Mouse (Mus musculus) T-helper 2 cell (primary cell): ENCODE measurements at regions not wholly inside any gene's neighbourhood (a gene's known extent, or its start where the extent isn't known, plus 50 kb on each side); places are given as distances from the start of the nearest gene placed in this dataset.

Experiments
- in situ Hi-C: fragments of 300-600 bp; cut with MboI, MseI; formaldehyde crosslinking; loops from one replicate; pipeline ENCODE4 v1.15.1; 2025; ENCODE audit warnings: high pct_unique_total_duplicates

GRCm38 (mm10) chr17:88336140-88336769 is 104.3 kb upstream of the Foxn2 start:
- in situ Hi-C loops: no loop called here

DNA sequence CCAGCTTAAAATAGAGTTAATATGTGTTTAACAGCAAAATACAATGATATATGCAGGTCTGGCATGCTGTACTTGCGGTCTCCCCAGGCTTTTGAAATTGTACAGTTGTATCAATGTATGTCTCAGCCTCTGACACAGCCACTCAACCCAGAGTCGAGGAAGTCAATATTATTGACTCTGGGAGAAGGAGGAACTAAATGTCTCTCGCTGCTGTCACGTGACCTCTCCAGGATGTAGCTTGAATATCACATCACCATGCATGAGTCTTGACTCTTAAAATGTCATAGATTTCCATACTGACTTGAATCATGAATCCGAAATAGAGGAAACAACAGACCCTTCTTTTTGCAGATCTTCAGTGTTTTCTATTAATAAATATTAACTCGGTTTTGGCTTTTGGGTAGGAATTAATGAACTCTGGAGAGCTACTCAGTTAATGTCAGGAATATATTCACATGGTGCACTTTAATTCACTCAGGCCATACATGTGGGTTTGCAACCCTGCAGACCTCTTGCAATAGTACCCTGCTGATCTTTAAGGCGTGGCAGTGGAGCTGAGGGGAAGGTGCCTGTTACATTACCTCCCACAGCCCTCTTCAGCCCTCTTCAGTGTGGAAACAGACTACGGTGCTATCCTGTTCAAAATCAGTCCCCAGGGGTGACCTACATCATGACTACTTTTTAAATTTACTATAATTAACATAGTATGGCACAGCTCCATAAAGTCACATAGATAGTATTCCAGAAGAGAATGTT is 102.7 kb upstream of the Foxn2 start:
- in situ Hi-C loops: no loop called here

GRCm38 (mm10) chr17:88341141-88341540 is 99.4 kb upstream of the Foxn2 start:
- in situ Hi-C loops: no loop called here

- in situ Hi-C loops: no loop called here
Measured at GRCm38 (mm10) chr17:88341599-88341998, 98.9 kb upstream of the Foxn2 start.

DNA sequence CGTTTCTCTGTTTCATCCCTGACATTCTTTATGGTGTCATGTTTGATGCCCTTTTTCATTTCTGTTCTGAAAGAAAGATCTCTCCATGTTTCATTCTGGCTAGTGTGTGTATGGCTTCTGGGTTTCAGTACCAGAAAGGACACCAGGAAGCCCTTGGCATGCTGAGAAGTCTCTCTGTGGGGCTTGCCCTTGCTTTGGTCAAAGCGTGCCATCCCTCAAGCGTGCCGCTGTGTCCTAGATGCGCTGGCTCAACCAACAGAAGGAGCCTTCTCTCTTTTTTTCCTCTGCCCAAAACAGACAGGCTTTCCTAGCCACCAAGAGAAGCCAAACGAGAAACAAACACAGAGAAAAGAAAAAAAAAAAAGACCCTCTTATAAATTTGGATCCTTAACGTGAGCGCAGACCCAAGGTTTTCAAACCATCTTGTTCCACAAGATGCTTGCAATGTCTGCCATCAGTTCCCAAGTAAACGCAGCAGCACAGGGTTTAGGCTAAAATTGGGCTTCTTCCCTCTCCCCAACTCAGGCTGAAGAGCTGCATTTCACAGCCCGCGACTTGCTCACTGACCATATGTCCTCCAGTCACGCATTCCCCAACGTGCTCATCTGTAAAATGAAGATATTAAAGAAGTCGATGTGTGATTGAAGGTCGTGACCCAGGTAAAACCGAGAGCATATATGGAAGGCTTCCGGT is 97.3 kb upstream of the Foxn2 start:
- in situ Hi-C loops: no loop called here

- in situ Hi-C loops: no loop called here
Measured at GRCm38 (mm10) chr17:88345433-88345832, 95.1 kb upstream of the Foxn2 start.

DNA sequence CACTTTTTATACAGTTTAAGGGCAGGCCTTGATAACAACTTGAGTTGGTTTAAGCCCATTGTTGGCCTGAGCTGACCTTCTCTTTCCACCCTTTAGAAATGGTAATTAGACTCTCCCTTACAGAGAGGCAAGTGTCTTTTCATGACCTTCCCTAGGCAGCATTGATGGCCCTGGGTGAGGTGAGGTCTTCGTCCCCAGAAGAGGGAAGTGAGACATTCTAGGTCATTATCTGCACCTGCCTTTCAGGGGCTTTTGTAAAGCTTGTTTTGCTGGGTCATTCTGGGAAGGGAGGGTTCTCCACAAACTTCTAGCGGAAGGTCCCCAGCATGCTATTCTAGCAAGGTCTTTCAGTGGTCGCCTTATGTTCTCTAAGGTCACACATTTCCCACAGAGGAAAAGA is 93.6 kb upstream of the Foxn2 start:
- in situ Hi-C loops: no loop called here

DNA sequence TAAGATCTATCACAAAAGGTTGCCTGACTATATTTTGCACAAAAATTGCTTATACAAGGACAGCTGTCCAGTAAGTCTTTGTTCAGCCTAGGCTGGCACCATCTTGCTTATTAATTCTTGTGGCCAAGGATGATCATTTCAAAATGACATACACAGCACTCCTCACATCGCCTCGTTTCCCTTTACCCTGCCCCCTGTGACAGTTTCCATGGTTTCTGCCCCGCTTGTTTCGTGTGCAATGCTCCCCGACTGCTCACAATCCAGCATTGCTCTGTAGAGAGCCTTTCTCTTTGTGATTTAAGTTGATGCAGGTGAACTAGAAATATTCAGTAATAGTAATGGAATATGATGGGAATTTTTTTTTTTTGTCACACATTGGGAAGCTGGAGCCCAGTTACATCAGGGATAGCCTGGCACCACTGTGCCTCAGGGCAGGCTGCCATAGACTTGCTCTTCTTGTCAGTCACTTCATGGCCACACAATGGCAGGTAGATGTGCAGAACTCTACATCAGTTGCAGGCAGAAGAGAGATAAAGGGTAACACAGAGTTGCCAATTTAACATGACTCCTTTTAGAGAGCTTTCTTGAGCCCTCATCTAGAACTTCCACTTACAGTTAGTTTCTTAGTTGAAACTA is 90.6 kb upstream of the Foxn2 start:
- in situ Hi-C loops: no loop called here

GRCm38 (mm10) chr17:88350986-88351385 is 89.5 kb upstream of the Foxn2 start:
- in situ Hi-C loops: no loop called here

- in situ Hi-C loops: no loop called here
Measured at GRCm38 (mm10) chr17:88352960-88353359, 87.6 kb upstream of the Foxn2 start.

GRCm38 (mm10) chr17:88361161-88361560 is 79.3 kb upstream of the Foxn2 start:
- in situ Hi-C loops: no loop called here

DNA sequence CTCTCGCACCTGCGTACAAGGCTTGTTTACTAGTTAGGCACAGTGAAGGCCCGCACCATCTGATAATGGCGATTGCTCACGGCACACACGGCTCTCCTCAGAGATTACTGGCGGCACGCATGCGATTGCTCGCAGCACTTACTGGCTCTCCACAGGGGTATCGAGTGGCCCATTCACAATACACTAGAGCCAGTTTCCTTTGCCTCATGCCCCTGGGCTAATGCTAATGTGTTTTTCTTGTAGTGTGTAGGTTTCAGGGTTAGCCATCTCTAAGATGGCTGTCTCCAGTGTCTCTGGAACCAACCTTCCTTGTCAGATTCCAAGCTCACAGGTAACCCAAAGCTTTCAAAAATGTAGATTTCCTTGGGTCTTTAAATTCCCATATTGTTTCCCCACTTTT is 78.1 kb upstream of the Foxn2 start:
- in situ Hi-C loops: no loop called here

GRCm38 (mm10) chr17:88367876-88368275 is 72.6 kb upstream of the Foxn2 start:
- in situ Hi-C loops: no loop called here

DNA sequence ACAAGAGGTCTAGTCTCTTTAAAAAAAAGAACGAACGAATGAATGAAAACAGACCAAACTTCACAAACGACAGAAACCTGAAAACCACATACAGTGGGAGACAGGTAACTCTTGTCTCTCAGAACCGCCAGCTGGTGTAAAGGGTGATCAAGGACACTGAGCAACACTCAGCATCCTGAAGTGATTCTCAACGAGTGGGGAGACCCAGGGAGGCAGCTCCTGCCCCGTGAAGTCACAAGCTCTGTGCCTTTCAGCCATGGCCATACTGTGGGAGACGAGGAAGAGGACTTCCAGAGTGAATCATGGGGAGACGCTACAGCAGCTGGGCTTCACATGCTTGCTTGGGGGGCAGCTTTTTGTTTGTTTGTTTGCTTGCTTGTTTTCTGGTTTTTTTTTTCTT is 70.5 kb upstream of the Foxn2 start:
- in situ Hi-C loops: no loop called here

DNA sequence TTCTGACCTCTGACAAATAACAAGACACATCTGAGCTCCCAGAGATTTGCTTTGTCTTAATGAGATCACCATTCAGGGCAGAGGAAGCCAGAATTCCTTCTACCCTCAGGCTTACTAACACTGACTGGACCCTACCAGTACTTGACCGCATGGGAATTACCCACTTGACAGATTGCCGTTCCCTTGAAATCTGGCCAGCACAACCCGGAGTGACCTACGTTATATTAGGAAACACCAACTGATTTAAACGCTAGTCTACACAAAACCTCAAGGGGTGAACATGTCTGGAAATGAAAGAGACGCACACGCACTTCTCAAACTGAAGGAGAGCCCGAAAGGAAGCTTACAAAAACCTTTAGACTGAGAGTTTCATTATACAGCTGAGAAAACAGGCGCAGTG is 69.8 kb upstream of the Foxn2 start:
- in situ Hi-C loops: no loop called here

- in situ Hi-C loops: no loop called here
Measured at GRCm38 (mm10) chr17:88378505-88378904, 62.0 kb upstream of the Foxn2 start.

GRCm38 (mm10) chr17:88379389-88379788 is 61.1 kb upstream of the Foxn2 start:
- in situ Hi-C loops: no loop called here

GRCm38 (mm10) chr17:88381106-88381505 is 59.4 kb upstream of the Foxn2 start:
- in situ Hi-C loops: no loop called here

GRCm38 (mm10) chr17:88383447-88383846 is 57.1 kb upstream of the Foxn2 start:
- in situ Hi-C loops: no loop called here

DNA sequence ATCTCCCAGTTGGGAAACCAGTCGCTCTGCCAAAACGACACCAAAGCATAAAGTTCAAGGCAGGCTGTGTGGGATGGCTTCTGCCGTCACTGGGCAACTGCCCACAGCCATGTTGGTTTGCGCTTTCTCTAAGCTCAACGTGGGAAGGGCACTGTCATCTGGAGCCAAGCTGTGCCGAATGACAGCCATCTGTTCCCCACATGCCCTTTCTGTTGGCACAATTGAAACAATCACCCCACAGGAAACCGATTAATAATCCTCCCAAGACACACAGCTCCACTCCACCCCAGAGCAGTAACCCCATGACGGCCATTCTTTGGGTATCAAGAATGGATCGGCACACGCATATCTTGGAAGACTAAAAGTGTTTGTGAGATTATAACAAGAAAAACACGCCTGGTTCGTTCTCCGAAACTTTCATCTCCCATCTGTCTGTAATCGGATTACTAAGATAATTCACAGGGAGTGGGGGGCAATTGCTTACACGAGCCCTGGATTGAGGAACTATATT is 52.0 kb upstream of the Foxn2 start:
- in situ Hi-C loops: no loop called here

DNA sequence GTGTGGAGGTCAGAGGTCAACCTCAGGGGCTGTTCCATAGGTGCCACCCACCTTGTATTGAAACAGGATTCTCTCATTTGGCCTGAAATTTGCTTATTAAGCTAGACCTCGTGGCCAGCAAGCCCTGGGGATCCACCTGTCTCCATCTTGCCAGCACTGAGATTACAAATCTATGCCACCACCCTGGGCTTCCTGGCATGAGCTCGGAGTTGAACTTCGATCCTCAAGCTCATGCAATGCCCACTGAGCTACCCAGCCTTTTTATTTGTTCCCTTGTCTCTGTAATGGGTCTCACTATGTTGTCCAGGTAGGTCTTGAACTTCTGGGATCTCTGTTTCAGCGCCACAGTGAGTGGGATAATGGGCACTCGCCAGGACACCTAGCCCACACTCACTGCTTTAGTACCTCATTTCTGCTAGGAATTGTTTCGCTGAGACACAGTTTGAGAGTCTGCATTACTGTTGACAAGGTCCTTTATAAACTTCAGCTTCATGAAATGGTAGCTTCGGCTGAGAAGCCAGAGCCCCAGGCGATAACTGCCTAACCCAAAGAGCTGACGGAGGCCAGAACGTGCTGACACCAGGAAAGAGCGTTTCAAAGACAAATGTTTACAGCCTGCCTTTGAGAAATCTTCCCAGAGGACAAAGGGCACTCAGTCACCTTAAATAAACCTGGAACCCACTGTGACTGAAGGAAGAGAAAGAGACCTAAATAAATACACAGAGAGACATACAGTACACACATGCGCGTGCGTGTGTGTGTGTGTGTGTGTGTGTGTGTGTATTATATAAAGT is 50.6 kb upstream of the Foxn2 start:
- in situ Hi-C loops: no loop called here
